Mouse (Mus musculus) liver, postnatal 0 days (tissue): ENCODE results near the gene Acaca. TPM values are rescaled to one million over a fixed set of nuclear protein-coding genes. Genes with fewer than 3 reads are reported as not detected.
"Not testable (repeated sequence)": the region's sequence is repeated elsewhere in the genome, so short reads cannot be mapped to it uniquely, and the experiment has no call there.

Experiments
- ATAC-seq: fragments of 200-750 bp; cut with Nextera tagmentation; 2 replicates; pipeline ENCODE4 v1.8.0; 2017; ENCODE audit warnings: mild to moderate bottlenecking, moderate library complexity
- DNase-seq: peaks from one replicate; pipeline ENCODE4 v3.0.0-alpha.2; 2016
- H3K27ac ChIP-seq: fragments of 300-500 bp; sonication (generic); 2 replicates; pipeline ENCODE4 v1.5.1; 2014; ENCODE audit warnings: antibody characterized with exemption, moderate library complexity, mild to moderate bottlenecking, low read depth
- H3K27me3 ChIP-seq: fragments of 300-500 bp; sonication (generic); 2 replicates; pipeline ENCODE4 v1.6.1; 2014; ENCODE audit warnings: low read length, control low read depth, mixed read lengths; ENCODE audit not compliant: insufficient read depth
- H3K36me3 ChIP-seq: fragments of 300-500 bp; sonication (generic); replicated peaks from 2 replicates; pipeline ENCODE4 v1.6.1; 2014; ENCODE audit warnings: mild to moderate bottlenecking, control low read depth, low read length, moderate library complexity, mixed read lengths; ENCODE audit not compliant: insufficient read depth
- H3K4me1 ChIP-seq: fragments of 300-500 bp; sonication (generic); 2 replicates; pipeline ENCODE4 v1.6.1; 2014; ENCODE audit warnings: antibody characterized with exemption, mild to moderate bottlenecking, control low read depth; ENCODE audit not compliant: insufficient read depth
- H3K4me2 ChIP-seq: fragments of 300-500 bp; sonication (generic); 2 replicates; pipeline ENCODE4 v1.6.1; 2014; ENCODE audit warnings: low read depth, mild to moderate bottlenecking, low read length, moderate library complexity, mixed read lengths
- H3K4me3 ChIP-seq: fragments of 300-500 bp; sonication (generic); 2 replicates; pipeline ENCODE4 v1.5.1; 2014; ENCODE audit warnings: low read depth, low read length
- H3K9ac ChIP-seq: fragments of 300-500 bp; sonication (generic); replicated peaks from 2 replicates; pipeline ENCODE4 v1.6.1; 2014; ENCODE audit warnings: mild to moderate bottlenecking, moderate library complexity
- H3K9me3 ChIP-seq: fragments of 300-500 bp; sonication (generic); 2 replicates; pipeline ENCODE4 v1.6.1; 2016; ENCODE audit warnings: mild to moderate bottlenecking, control low read depth, low read length, mixed read lengths
- CTCF ChIP-seq: sonication (generic); IDR thresholded peaks from 2 replicates; pipeline ENCODE4 v1.5.1; 2016; ENCODE audit warnings: antibody characterized with exemption, low read depth
- EP300 ChIP-seq: IDR thresholded peaks from 2 replicates; pipeline ENCODE4 v1.6.1; 2016; ENCODE audit warnings: antibody characterized with exemption, low read depth, mild to moderate bottlenecking
- WGBS: fragments of 180-500 bp; shearing (Covaris S2); extraction: QIAGEN DNeasy Blood & Tissue Kit; methylation state at CpG from one replicate; pipeline ENCODE4 v1.1.7; 2014; ENCODE audit not compliant: insufficient replicate concordance; 5-methylcytosine and 5-hydroxymethylcytosine counted together
- polyA plus RNA-seq: library from polyadenylated mRNA; unstranded; fragments of >200 nt; fragmentation: Nextera tagmentation; extraction: Ambion mirVana; gene quantifications from 2 replicates; pipeline ENCODE4 v1.2.1, GENCODE M21; 2015

The Acaca gene
- polyA plus RNA-seq, 1 experiment from 2014 or later, result 2.0 TPM

DNA sequence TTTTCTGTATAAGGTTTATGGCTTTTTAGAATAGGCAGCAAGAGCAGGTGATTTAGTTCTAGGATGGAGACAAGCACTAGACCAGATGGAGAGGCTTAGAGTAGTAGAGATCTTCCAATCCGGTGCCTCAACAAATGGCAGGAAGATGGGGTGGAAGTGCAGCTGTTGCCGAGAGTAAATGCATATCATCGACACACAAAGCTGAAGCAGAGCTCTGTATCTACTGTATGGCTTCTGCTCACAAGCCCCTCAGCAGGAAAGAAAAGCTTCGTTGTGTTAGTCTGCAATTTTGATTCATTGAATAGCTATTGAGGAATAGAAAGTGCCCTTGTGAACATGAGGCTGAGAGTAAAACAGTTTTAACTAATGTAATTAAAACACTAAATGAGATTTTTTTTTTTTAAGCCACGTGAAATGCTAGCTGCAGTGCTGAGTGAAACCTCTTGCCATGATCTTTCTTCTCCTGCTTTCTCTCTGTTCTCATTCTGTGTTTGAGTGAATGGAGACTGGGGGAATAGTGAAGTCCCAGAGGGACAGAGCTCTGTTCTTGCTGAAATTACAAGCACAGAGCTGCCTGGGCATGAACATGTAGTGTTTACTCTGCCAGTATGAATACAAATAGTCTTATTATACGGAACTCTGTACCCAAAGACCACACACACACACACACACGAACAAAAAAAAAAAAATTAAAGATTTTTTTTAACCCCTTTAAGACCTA is 194.7 kb downstream of the Acaca start:
- Histone ChIP-seq H3K27ac (no peak overlapping the region), H3K36me3 (peaks cover 11% of the 10 kb centered on the region), H3K9ac (no peak overlapping the region), H3K27me3 (no peaks in the 10 kb centered on the region), H3K4me2 (no peak overlapping the region), H3K9me3 (no peaks in the 10 kb centered on the region), H3K4me3 (no peak overlapping the region), H3K4me1 (no peaks in the 10 kb centered on the region; the same call in 1 of the 2 replicates)
- 71% methylated on average over 7 of the region's 7 CpGs for WGBS
- DNase-seq, result no peak
- TF ChIP-seq CTCF, result no peak
- no peak for TF ChIP-seq EP300
- ATAC-seq, result no peak

GRCm38 (mm10) chr11:84327086-84327485 is 197.6 kb downstream of the Acaca start:
- Histone ChIP-seq H3K4me3 (no peak overlapping the region), H3K4me1 (no peaks in the 10 kb centered on the region; the same call in 1 of the 2 replicates), H3K9me3 (no peaks in the 10 kb centered on the region), H3K27me3 (no peaks in the 10 kb centered on the region), H3K36me3 (peaks cover 13% of the 10 kb centered on the region), H3K4me2 (no peak overlapping the region), H3K27ac (no peak overlapping the region), H3K9ac (no peak overlapping the region)
- no peak for ATAC-seq
- no peak for TF ChIP-seq CTCF
- no peak for TF ChIP-seq EP300
- DNase-seq, result no peak
- WGBS, result 78% methylated on average over 4 of the region's 4 CpGs

DNA sequence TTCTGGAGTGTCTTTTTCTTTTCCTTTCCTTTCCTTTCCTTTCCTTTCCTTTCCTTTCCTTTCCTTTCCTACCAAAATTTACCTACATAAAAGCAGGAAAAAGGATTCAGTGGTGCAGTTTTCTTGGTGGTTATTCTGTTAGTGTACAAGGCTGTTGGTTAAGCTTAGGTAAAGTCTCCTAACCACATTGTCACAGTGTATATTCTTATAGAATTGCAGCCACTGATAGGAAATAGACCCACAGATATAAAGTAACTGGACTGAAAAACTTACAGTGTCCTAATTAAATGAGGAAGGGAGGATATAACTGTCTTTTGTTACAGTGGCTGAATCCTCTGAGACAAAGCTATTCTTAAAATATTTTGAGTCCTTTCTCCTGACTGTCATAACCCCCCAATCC is 202.9 kb downstream of the Acaca start:
- TF ChIP-seq EP300, result no peak
- TF ChIP-seq CTCF, result no peak
- Histone ChIP-seq H3K9ac (no peak overlapping the region), H3K9me3 (no peaks in the 10 kb centered on the region), H3K4me1 (no peaks in the 10 kb centered on the region), H3K27ac (peak overlapping the region; percentile 48; the same call in 1 of the 2 replicates), H3K4me3 (no peak overlapping the region), H3K27me3 (no peaks in the 10 kb centered on the region), H3K36me3 (peaks cover 15% of the 10 kb centered on the region; the same call in 1 of the 2 replicates), H3K4me2 (no peak overlapping the region)
- no peak for ATAC-seq
- DNase-seq, result no peak

DNA sequence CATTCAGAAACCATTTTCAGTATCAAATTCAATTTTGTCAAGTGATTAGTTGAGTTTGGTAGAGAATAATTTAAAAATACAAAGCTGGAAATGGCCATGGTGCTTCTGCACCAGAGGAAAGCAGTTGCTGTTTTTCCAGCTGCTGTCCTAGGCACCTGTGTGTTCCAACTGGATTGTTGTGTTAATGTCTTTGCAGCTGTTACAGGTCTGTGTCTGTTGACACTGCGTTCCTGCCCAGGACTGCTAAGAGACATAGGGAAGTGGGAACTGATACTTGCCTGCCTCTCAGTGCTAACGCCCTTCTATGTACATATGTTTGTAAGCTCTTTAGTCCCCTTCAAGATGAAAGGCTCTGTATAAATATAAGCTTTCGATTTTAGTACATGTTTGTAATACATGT is 203.4 kb downstream of the Acaca start:
- Histone ChIP-seq H3K27me3 (no peaks in the 10 kb centered on the region), H3K9me3 (no peaks in the 10 kb centered on the region), H3K4me3 (no peak overlapping the region), H3K4me1 (no peaks in the 10 kb centered on the region), H3K9ac (no peak overlapping the region), H3K36me3 (peaks cover 16% of the 10 kb centered on the region; the same call in 1 of the 2 replicates), H3K27ac (0 out of 2 replicates have a peak overlapping the region, but pooled peaks have one; percentile 5), H3K4me2 (no peak overlapping the region)
- no peak for ATAC-seq
- TF ChIP-seq CTCF, result no peak
- no peak for TF ChIP-seq EP300
- no peak for DNase-seq
- 64% methylated on average over 3 of the region's 3 CpGs for WGBS

GRCm38 (mm10) chr11:84338273-84338672 is 208.8 kb downstream of the Acaca start:
- not testable (repeated sequence) for H3K4me1 ChIP-seq, H3K9ac ChIP-seq, H3K4me2 ChIP-seq, DNase-seq, H3K27me3 ChIP-seq, H3K4me3 ChIP-seq, H3K27ac ChIP-seq, H3K9me3 ChIP-seq, ATAC-seq
- peaks cover 13% of the 10 kb centered on the region for H3K36me3 ChIP-seq
- 95% methylated on average over 5 of the region's 8 CpGs for WGBS

- Histone ChIP-seq H3K36me3 (peaks cover 13% of the 10 kb centered on the region), H3K9me3 (no peaks in the 10 kb centered on the region)
Measured at GRCm38 (mm10) chr11:84340630-84341029, 211.2 kb downstream of the Acaca start.

More at GRCm38 (mm10) chr11:84340630-84341029, 211.2 kb downstream of the Acaca start:
- WGBS, result 44% methylated on average over 2 of the region's 2 CpGs
- Histone ChIP-seq H3K4me3 (no peak overlapping the region), H3K9ac (no peak overlapping the region), H3K27me3 (no peaks in the 10 kb centered on the region), H3K4me1 (no peaks in the 10 kb centered on the region), H3K4me2 (no peak overlapping the region), H3K27ac (no peak overlapping the region)
- TF ChIP-seq CTCF (no peak), EP300 (no peak)
- DNase-seq (no peak), ATAC-seq (no peak)
